Mouse (Mus musculus): ENCODE results near the gene D5Ertd579e. TPM values are rescaled to one million over a fixed set of nuclear protein-coding genes. Genes with fewer than 3 reads are reported as not detected.
"Not testable (repeated sequence)": the region's sequence is repeated elsewhere in the genome, so short reads cannot be mapped to it uniquely, and the experiment has no call there.

D5Ertd579e gene
- polyA plus RNA-seq, 1 experiment from 2014 or later: 25.9 TPM

GRCm38 (mm10) chr5:36677907-36678306 lies 17.9 kb downstream of the D5Ertd579e start:
- ATAC-seq: no peak
- H3K4me1 ChIP-seq (ENCODE audit: control insufficient read depth, insufficient read depth, low read depth, low read length): 0 out of 2 replicates have a peak, but pooled peaks cover 3% of the 10 kb centered on the region
- H3K27ac ChIP-seq (ENCODE audit: low read depth, low read length): no peak overlapping the region
- no peak overlapping the region for H3K9ac ChIP-seq (ENCODE audit: low read depth, low read length)
- no peaks in the 10 kb centered on the region for H3K9me3 ChIP-seq (ENCODE audit: control insufficient read depth, low read length)
- WGBS: 91% methylated on average over 5 of the region's 5 CpGs
- no peak overlapping the region for H3K4me2 ChIP-seq (ENCODE audit: low read length)
- H3K36me3 ChIP-seq (ENCODE audit: control insufficient read depth, insufficient read depth, low read length): no peaks in the 10 kb centered on the region
- no peaks in the 10 kb centered on the region for H3K27me3 ChIP-seq (replicated peaks; ENCODE audit: control insufficient read depth, insufficient read depth, low read length)
- H3K4me3 ChIP-seq (ENCODE audit: low read length): no peak overlapping the region

GRCm38 (mm10) chr5:36675466-36675865 lies 20.4 kb downstream of the D5Ertd579e start:
- Histone ChIP-seq H3K4me1 (ENCODE audit: control insufficient read depth, insufficient read depth, low read depth, low read length) (0 out of 2 replicates have a peak, but pooled peaks cover 3% of the 10 kb centered on the region), H3K27ac (ENCODE audit: low read depth, low read length) (no peak overlapping the region), H3K9ac (ENCODE audit: low read depth, low read length) (no peak overlapping the region), H3K4me2 (ENCODE audit: low read length) (no peak overlapping the region), H3K4me3 (ENCODE audit: low read length) (no peak overlapping the region), H3K36me3 (ENCODE audit: control insufficient read depth, insufficient read depth, low read length) (peaks cover 7% of the 10 kb centered on the region; the same call in 1 of the 2 replicates), H3K27me3 (replicated peaks; ENCODE audit: control insufficient read depth, insufficient read depth, low read length) (no peaks in the 10 kb centered on the region), H3K9me3 (ENCODE audit: control insufficient read depth, low read length) (no peaks in the 10 kb centered on the region)
- no peak for ATAC-seq
- 44% methylated on average over 1 of the region's 1 CpGs for WGBS

GRCm38 (mm10) chr5:36674658-36675433 lies 21.0 kb downstream of the D5Ertd579e start:
- H3K27me3 ChIP-seq (replicated peaks; ENCODE audit: control insufficient read depth, insufficient read depth, low read length): no peaks in the 10 kb centered on the region
- 0 out of 2 replicates have a peak, but pooled peaks cover 3% of the 10 kb centered on the region for H3K4me1 ChIP-seq (ENCODE audit: control insufficient read depth, insufficient read depth, low read depth, low read length)
- H3K36me3 ChIP-seq (ENCODE audit: control insufficient read depth, insufficient read depth, low read length): peaks cover 7% of the 10 kb centered on the region; the same call in 1 of the 2 replicates
- WGBS: 84% methylated on average over 4 of the region's 4 CpGs
- no peaks in the 10 kb centered on the region for H3K9me3 ChIP-seq (ENCODE audit: control insufficient read depth, low read length)
- no peak overlapping the region for H3K27ac ChIP-seq (ENCODE audit: low read depth, low read length)
- H3K4me3 ChIP-seq (ENCODE audit: low read length): no peak overlapping the region
- no peak for ATAC-seq
- H3K4me2 ChIP-seq (ENCODE audit: low read length): no peak overlapping the region
- H3K9ac ChIP-seq (ENCODE audit: low read depth, low read length): no peak overlapping the region

GRCm38 (mm10) chr5:36669021-36670008 lies 26.5 kb downstream of the D5Ertd579e start:
- no peak overlapping the region for H3K4me2 ChIP-seq (ENCODE audit: low read length)
- 93% methylated on average over 7 of the region's 7 CpGs for WGBS
- no peak for ATAC-seq

GRCm38 (mm10) chr5:36668572-36668971 lies 27.3 kb downstream of the D5Ertd579e start:
- no peak for ATAC-seq
- 84% methylated on average over 8 of the region's 8 CpGs for WGBS
- Histone ChIP-seq H3K4me2 (ENCODE audit: low read length) (no peak overlapping the region), H3K4me1 (ENCODE audit: control insufficient read depth, insufficient read depth, low read depth, low read length) (no peaks in the 10 kb centered on the region), H3K27ac (ENCODE audit: low read depth, low read length) (no peak overlapping the region), H3K9me3 (ENCODE audit: control insufficient read depth, low read length) (no peaks in the 10 kb centered on the region), H3K36me3 (ENCODE audit: control insufficient read depth, insufficient read depth, low read length) (peaks cover 10% of the 10 kb centered on the region; the same call in 1 of the 2 replicates), H3K27me3 (replicated peaks; ENCODE audit: control insufficient read depth, insufficient read depth, low read length) (no peaks in the 10 kb centered on the region), H3K4me3 (ENCODE audit: low read length) (no peak overlapping the region), H3K9ac (ENCODE audit: low read depth, low read length) (no peak overlapping the region)

More at GRCm38 (mm10) chr5:36669021-36670008, 26.5 kb downstream of the D5Ertd579e start:
- no peak overlapping the region for H3K4me3 ChIP-seq (ENCODE audit: low read length)
- H3K9ac ChIP-seq (ENCODE audit: low read depth, low read length): no peak overlapping the region
- no peaks in the 10 kb centered on the region for H3K27me3 ChIP-seq (replicated peaks; ENCODE audit: control insufficient read depth, insufficient read depth, low read length)
- H3K4me1 ChIP-seq (ENCODE audit: control insufficient read depth, insufficient read depth, low read depth, low read length): no peaks in the 10 kb centered on the region
- H3K27ac ChIP-seq (ENCODE audit: low read depth, low read length): no peak overlapping the region
- no peaks in the 10 kb centered on the region for H3K9me3 ChIP-seq (ENCODE audit: control insufficient read depth, low read length)
- H3K36me3 ChIP-seq (ENCODE audit: control insufficient read depth, insufficient read depth, low read length): peaks cover 10% of the 10 kb centered on the region; the same call in 1 of the 2 replicates

GRCm38 (mm10) chr5:36667986-36668385 lies 27.8 kb downstream of the D5Ertd579e start:
- ATAC-seq; H3K4me3 ChIP-seq (ENCODE audit: low read length); H3K27ac ChIP-seq (ENCODE audit: low read depth, low read length); H3K9ac ChIP-seq (ENCODE audit: low read depth, low read length); H3K4me2 ChIP-seq (ENCODE audit: low read length); H3K9me3 ChIP-seq (ENCODE audit: control insufficient read depth, low read length); H3K27me3 ChIP-seq (replicated peaks; ENCODE audit: control insufficient read depth, insufficient read depth, low read length); H3K4me1 ChIP-seq (ENCODE audit: control insufficient read depth, insufficient read depth, low read depth, low read length): not testable (repeated sequence)
- WGBS: 92% methylated on average over 2 of the region's 2 CpGs
- peaks cover 10% of the 10 kb centered on the region; the same call in 1 of the 2 replicates for H3K36me3 ChIP-seq (ENCODE audit: control insufficient read depth, insufficient read depth, low read length)

GRCm38 (mm10) chr5:36667165-36667564 lies 28.7 kb downstream of the D5Ertd579e start:
- no peaks in the 10 kb centered on the region for H3K27me3 ChIP-seq (replicated peaks; ENCODE audit: control insufficient read depth, insufficient read depth, low read length)
- peaks cover 8% of the 10 kb centered on the region; the same call in 1 of the 2 replicates for H3K36me3 ChIP-seq (ENCODE audit: control insufficient read depth, insufficient read depth, low read length)
- H3K4me2 ChIP-seq (ENCODE audit: low read length): no peak overlapping the region
- H3K9me3 ChIP-seq (ENCODE audit: control insufficient read depth, low read length): no peaks in the 10 kb centered on the region
- no peak overlapping the region for H3K4me3 ChIP-seq (ENCODE audit: low read length)
- no peak overlapping the region for H3K27ac ChIP-seq (ENCODE audit: low read depth, low read length)
- 90% methylated on average over 5 of the region's 5 CpGs for WGBS
- H3K9ac ChIP-seq (ENCODE audit: low read depth, low read length): no peak overlapping the region
- ATAC-seq: no peak
- H3K4me1 ChIP-seq (ENCODE audit: control insufficient read depth, insufficient read depth, low read depth, low read length): no peaks in the 10 kb centered on the region

- not testable (repeated sequence) for H3K9me3 ChIP-seq (ENCODE audit: control insufficient read depth, low read length); H3K4me2 ChIP-seq (ENCODE audit: low read length); ATAC-seq; H3K4me3 ChIP-seq (ENCODE audit: low read length); H3K36me3 ChIP-seq (ENCODE audit: control insufficient read depth, insufficient read depth, low read length); H3K4me1 ChIP-seq (ENCODE audit: control insufficient read depth, insufficient read depth, low read depth, low read length); H3K9ac ChIP-seq (ENCODE audit: low read depth, low read length); H3K27me3 ChIP-seq (replicated peaks; ENCODE audit: control insufficient read depth, insufficient read depth, low read length); H3K27ac ChIP-seq (ENCODE audit: low read depth, low read length)
- 98% methylated on average over 2 of the region's 2 CpGs for WGBS
Observed at GRCm38 (mm10) chr5:36666699-36667098, 29.1 kb downstream of the D5Ertd579e start.

GRCm38 (mm10) chr5:36663329-36663728 lies 32.5 kb downstream of the D5Ertd579e start:
- ATAC-seq: no peak
- H3K27ac ChIP-seq (ENCODE audit: low read depth, low read length): no peak overlapping the region
- H3K4me3 ChIP-seq (ENCODE audit: low read length): no peak overlapping the region
- 87% methylated on average over 2 of the region's 2 CpGs for WGBS
- no peaks in the 10 kb centered on the region for H3K9me3 ChIP-seq (ENCODE audit: control insufficient read depth, low read length)
- no peak overlapping the region for H3K9ac ChIP-seq (ENCODE audit: low read depth, low read length)
- no peak overlapping the region for H3K4me2 ChIP-seq (ENCODE audit: low read length)
- H3K36me3 ChIP-seq (ENCODE audit: control insufficient read depth, insufficient read depth, low read length): peaks cover 3% of the 10 kb centered on the region; the same call in 1 of the 2 replicates
- no peaks in the 10 kb centered on the region for H3K4me1 ChIP-seq (ENCODE audit: control insufficient read depth, insufficient read depth, low read depth, low read length)
- no peaks in the 10 kb centered on the region for H3K27me3 ChIP-seq (replicated peaks; ENCODE audit: control insufficient read depth, insufficient read depth, low read length)

All from hindbrain, embryonic 16.5 days (tissue).